Mouse (Mus musculus): Measurements from ENCODE around the gene Prpf6. TPM values are rescaled to one million over a fixed set of nuclear protein-coding genes. Genes with fewer than 3 reads are reported as not detected.

Prpf6 gene
- polyA plus RNA-seq, 2 experiments from 2014 or later, result 69.3 to 69.5 TPM

DNA sequence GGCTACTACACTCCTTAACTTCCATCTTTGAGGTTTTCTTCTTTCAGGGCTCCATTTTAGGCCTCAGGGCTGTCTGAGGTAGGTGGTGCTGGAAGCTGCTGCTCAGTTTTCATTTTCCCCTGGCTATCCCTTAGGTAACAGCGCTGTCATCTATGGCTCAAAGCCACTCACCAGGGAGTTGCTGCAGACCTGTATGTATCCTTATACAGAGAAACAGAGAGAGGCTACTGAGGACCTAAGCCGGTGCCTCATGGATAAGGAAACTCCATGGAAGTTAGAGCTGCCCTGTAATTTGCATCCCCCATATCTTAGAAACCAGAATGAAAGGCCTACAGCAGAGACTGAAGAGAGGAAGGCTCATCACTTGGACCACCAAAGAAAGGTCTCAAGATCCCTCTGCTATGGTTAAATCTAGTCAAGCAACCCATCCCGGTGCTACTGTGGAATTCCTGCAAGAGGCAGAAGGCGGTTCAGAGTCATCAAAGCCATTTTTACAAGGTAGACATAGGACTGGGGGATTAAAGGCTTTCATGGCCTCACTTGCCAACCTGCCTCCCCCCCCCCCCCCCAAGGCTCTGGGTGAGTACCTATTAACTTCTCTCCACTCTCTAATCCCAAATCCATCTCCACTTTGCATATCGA, 11.4 kb upstream of the Prpf6 start:
- no peak for ATAC-seq

DNA sequence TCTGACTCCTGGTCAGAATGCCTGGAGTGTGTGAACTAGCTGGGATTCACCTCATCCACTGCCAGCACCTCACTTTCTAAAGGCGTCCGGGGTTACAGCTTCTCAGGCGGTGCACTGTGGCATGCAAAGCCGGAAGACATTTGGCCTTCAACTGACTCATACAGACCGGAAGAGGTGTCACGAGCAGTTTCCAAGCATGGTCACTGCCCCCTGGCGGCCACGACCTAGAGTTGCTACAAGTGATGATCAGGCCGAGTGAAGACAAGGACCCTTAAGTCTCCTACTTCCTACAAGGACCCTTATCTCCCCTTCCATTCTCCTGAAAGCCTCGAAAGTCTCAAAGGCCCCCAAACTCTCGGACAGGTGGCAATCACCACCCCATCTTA, 10.7 kb upstream of the Prpf6 start:
- ATAC-seq, result peak; percentile 93

- ATAC-seq, result peak; percentile 63
These were observed 10.1 kb upstream of the Prpf6 start for GRCm38 (mm10) chr2:181581402-181582120.

DNA sequence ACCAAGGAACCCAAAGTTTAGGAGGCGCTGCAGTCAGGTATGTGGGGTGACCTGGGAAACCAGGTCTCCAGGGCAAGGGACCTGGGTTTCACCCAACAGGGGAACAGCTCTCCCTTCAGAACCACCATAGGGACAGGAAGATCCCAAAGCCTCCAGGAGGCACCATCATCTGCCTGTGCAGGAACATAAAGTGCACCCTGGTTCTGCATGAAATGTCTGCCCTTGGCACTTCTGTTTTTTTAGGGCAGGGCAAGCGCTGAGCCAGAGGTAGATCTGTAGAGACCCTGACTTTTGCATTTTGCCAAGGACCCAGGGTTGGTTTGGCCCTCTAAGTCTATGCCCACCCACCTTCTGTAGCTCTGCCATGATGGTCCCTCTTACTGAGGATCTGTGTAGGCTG, 9.3 kb upstream of the Prpf6 start:
- ATAC-seq, result no peak

DNA sequence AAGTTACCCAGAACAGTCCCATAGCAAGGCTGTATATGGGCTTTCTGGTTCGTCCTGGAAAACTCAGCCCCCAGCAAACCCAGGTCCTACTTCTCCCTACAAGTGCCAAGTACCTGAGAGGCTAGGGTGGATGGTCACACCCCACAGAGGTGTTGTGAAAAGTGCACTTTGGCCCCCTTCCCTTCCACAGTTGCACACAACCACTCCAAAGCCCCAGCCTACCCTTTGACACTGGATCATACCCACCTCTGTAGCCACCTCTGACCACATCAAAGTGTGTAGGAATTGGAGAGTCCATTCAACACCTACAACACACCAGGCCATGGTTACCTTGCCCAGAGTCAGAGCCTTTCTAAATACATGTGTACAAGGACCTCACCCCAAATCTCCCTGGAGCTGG, 8.7 kb upstream of the Prpf6 start:
- ATAC-seq, result no peak

GRCm38 (mm10) chr2:181583460-181584257, 8.0 kb upstream of the Prpf6 start:
- ATAC-seq, result no peak

DNA sequence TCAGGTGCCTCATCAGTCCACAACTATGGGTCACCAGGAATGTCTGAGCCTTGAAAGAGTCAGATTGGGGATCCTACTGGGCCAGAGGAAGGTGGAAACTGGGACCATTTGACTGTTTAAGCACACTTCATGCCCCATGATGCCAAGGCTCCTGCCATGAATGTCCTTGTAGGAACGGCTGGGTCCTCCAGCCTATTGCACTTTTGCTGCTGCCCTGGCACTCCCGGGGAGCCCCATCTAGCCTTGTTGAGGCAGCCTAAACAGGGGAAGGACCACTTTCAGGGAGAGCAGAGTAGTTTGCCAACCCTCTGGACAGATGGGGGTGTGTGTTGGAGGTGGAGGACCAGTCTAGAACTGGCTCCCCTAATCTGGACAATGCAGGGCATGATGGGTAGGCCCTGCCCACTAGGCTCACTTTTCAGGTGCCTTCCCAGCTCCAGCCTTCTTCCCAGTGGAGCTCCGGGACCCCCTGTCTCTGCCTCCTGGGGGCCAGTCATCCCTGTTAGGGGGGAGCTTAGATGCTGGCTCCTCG, 7.2 kb upstream of the Prpf6 start, which contains the start of gene Uckl1:
Gene Uckl1, minus strand, starts transcription at position 482 of the 532 bp plus-strand sequence.
- ATAC-seq, result no peak

- ATAC-seq, result no peak
These were observed 6.2 kb upstream of the Prpf6 start for GRCm38 (mm10) chr2:181585506-181585905.

GRCm38 (mm10) chr2:181586124-181586523, 5.5 kb upstream of the Prpf6 start:
- no peak for ATAC-seq

DNA sequence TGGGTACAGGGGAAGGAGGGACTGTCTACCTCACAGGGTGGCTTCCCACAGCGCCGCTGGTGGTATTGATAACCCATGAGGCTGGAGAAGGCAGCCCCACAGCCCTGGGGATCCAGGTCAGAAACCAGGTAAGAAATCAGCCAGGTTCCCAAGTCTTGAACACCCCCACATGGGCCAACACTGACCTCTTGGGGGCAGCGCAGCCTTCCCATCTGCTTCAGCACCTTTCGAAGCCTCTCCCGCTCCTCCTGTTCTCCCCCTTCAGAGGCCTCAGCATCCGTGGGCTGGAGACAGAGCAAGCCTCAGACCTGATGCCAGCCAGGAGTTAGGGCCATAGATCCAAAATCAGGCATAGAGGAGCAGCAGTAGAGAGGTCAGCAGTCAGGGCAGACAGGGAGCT, 3.9 kb upstream of the Prpf6 start:
- ATAC-seq, result no peak

DNA sequence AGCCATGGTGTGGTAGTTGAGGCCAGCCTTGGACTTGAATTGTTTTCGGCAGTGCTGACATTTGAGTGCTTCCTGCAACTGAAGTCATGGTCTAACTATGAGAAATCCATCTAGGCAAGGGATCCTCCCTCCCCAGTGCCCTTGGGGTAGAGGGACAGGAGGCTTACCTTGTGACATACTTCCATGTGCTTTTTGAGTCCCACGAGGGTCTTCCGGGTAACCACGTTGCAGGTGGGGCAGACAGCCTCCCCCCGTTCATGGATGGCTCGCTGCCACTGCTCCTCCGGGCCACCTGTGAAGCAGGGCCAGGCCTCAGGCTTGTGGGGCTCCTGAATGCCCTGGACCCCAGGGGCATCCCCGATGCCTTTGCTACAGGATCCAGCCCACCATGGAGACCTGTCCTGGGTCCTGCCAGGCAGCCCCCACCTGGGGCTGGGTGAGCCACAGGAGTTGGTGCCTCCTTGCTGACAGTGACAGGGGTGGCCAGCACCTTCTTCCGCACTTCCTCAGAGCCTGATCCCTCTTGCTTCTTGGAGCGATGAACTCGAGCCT, 3.4 kb upstream of the Prpf6 start:
- ATAC-seq, result no peak

DNA sequence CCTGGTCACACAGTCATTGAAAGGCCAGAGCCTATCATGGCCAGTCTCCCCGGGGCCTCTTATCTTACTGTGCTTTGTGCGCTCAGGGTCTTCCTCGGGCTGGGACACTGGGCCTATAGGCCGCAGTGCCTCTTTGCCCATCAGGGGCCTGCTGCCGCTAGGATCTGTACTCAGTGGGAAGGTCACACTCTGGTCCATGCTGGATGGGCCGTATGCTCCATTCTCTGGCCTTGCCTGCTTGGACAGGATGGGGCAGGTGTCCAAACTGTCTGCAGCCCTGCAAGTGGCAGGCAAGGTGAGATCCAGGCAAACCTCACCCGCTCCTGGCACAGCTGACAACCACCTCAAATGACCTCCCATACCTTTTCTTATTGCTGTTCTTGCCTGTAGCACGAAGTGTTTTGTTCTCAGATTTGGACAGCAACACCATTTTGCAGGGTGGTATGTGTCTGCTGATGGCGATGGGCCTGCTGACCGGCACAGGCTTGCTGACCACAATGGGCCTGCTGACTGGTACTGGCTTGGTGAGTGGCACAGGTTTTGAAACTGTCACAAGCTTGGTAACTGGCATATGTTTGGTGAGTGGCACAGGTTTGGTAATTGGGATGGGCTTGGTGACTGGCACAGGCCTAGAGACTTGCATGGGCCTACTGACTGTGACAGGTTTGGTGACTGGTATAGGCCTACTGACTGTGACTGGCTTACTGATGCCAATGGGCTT, 2.5 kb upstream of the Prpf6 start:
- no peak for ATAC-seq

DNA sequence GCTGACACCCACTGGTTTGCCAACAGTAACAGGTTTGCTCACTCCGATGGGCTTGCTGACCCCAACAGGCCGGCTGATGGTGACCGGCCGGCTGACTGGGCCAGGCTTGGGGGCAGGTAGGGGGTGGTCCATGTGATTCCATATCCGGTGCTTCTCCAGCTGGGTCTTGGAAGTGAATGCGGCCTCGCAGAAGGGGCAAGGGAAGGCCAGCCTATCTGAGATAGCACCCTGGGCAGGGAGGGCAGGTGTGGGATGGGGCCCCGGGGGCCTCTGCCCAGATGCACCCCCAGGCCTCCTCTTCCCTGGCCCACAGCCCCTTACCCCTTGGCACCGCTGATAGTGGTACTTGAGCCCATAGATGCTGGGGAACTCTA, 1.9 kb upstream of the Prpf6 start:
- ATAC-seq, result no peak

DNA sequence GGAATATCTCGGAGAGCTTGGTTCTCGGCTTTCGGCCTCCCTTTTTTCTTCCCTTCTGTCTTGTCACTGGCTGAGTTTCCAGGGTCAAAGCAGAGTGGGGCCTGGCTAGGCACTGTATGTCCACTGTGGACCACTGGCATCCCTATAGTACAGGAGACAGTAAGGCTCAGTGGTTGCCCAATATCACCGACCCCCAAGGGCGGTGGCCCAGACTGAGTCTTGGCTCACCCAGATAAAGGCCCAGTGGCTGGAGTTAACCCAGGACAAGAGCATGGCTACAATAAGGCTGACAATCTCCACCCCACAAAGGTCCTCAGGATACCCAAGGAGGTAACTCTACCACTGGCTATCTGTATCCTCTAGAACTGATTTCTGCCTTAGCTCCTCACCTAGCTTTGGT, 1.2 kb upstream of the Prpf6 start:
- ATAC-seq, result no peak

DNA sequence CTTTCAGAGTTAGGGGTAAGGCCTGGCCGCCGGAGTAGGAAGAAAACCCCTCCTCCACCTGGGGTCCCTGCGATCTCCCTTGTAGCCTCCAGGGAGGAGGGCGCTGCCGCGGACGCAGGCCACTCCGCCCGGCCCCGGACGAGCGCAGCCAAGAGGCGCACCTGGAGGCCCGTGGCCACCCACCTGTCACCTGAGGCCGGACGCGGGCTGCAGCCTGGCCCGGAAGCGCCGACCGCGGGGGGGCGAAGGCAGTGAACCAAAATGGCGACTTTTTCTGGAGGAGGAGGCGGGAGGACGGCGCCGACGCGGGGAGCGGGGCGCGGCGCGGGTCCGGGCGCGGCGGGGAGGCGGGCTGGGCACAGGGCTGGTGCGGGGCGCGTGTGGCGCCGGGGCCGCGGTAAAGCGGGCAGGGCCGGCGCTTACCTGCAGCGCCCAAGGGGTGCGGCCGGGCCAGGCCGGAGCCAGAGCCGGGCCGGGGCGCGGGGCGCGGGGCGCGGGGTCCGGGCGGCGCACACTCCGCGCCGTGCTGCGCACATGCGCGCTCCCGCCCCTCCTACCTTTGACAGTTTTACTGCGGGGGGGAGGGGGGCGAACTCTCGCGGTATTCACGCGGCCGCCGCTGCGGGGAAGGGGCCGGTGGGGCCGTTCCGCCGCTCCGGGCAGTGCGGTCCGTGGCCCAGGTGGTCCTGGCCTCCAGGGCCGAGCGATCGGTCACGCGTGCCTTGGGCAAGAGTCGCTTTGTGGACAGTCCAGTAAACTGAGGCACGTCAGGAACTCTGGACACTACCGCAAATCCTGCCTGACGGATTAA, 768 bp downstream of the Prpf6 start, which contains the start of gene Zfp512b:
Gene Zfp512b, minus strand, starts transcription at position 573 of the 811 bp plus-strand sequence.
- peak; percentile 61 for ATAC-seq

DNA sequence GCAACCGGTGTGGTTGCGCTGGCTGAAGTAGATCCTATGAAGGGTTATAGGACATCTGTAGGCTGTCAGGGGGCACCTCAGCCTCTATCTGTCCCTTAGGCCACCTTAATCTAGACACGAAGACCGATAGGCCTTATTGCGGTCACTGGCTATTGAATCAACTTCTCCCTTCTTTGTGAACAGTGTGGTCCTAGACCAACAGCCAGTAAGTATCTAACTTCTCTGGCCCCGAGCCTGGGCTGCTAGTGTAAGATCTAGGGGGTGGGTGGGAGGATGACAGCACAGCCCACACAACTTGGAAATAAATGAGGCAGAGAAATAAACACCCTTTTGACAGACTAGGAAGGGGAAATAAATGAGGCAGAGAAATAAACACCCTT, 1.4 kb downstream of the Prpf6 start:
- ATAC-seq, result no peak

DNA sequence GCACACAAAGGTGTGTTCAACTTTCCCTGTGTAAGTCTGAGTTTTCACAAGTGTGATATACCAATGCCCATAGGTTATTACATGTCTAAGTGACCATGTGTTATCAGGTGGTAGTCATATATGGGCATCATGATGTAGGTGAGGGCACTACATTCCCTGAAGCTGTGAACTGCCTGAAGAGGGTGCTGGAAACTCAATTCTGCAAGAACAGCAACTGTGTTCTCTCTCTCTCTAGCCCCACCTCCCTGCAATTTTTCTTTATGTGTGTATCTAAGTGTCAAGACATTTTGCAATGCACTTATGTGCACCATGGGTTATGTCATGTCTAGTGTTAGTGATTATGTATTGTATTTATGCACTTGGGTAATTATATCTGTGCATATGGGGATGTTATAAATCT, 2.3 kb downstream of the Prpf6 start:
- no peak for ATAC-seq

DNA sequence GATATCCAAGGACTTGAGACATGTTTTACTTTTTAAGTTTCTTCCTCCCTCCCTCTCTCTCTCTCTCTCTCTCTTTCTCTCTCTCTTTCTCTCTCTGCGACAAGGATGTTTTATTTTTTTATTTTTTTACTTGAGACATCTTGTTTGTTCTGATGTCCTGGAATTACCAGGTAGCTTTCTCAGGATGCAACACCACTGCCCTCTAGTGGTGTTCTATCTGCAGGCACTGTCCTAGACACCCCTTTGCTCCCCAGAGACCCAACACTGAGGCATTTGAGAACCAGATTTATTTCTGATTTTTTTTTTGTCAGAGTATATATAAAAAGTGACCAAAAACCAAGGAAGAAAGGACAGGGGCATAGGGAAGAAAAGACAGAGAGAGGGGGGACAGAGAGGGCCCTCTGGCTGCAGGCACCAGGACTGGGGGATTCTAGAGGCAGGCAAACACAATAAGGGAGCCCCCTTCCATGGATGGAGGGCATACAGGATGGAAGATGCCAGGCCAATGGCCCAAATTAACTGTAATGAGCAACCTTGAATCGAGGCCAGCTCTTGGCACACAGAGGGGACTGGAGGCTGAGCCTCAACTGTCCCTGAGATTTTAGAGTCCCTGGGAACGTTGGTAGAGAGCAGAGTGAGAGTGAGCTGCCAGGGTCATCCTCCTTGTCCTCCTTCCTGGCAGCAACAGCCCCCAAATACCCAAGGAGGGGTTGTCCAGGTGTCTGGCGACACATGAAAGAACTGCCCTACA, 3.5 kb downstream of the Prpf6 start:
- ATAC-seq, result no peak

- no peak for ATAC-seq
These were observed 4.7 kb downstream of the Prpf6 start for GRCm38 (mm10) chr2:181596221-181596960.
